Mouse (Mus musculus): ENCODE measurements around the gene Pdcl. TPM values are rescaled to one million over a fixed set of nuclear protein-coding genes. Genes with fewer than 3 reads are reported as not detected.

Pdcl gene
- polyA plus RNA-seq (2014; fragmentation: Nextera tagmentation; extraction: Ambion mirVana): 47.1 and 52.5 TPM in 2 replicates

GRCm38 (mm10) chr2:37358633-37359540 lies at the start of gene Pdcl:
Gene Pdcl, minus strand, starts transcription at chr2:37359332.
- DNase-seq (peak; percentile 96), ATAC-seq (ENCODE audit: insufficient read depth) (peak; percentile 100)
- H3K9me3 ChIP-seq (ENCODE audit: low read depth, low read length): no peaks in the 10 kb centered on the region
- H3K27me3 ChIP-seq (ENCODE audit: insufficient read depth, low read length): no peaks in the 10 kb centered on the region
- peaks cover 4% of the 10 kb centered on the region; the same call in 1 of the 2 replicates for H3K4me1 ChIP-seq (ENCODE audit: insufficient read depth)
- peak within 1 kb of the TSS; percentile 82 for H3K4me2 ChIP-seq
- peak within 1 kb of the TSS; percentile 68 for H3K4me3 ChIP-seq (ENCODE audit: low read depth, low read length)
- under 1% methylated on average over 42 of the region's 42 CpGs for WGBS
- H3K27ac ChIP-seq (ENCODE audit: low read depth): peak within 1 kb of the TSS; percentile 99
- H3K9ac ChIP-seq: peak within 1 kb of the TSS; percentile 73
- peaks cover 30% of the 10 kb centered on the region for H3K36me3 ChIP-seq (ENCODE audit: insufficient read depth)
- no peak for TF ChIP-seq CTCF (IDR thresholded peaks at IDR 0.05; ENCODE audit: low read depth)

GRCm38 (mm10) chr2:37395539-37395938 lies 36.4 kb upstream of the Pdcl start:
- H3K9ac ChIP-seq: no peak overlapping the region
- H3K4me1 ChIP-seq (ENCODE audit: insufficient read depth): no peaks in the 10 kb centered on the region
- H3K4me3 ChIP-seq (ENCODE audit: low read depth, low read length): no peak overlapping the region
- H3K27ac ChIP-seq (ENCODE audit: low read depth): no peak overlapping the region
- no peak overlapping the region for H3K4me2 ChIP-seq
- 0 out of 2 replicates have a peak, but pooled peaks have one; percentile 12 for TF ChIP-seq CTCF (IDR thresholded peaks at IDR 0.05; ENCODE audit: low read depth)
- peaks cover 51% of the 10 kb centered on the region for H3K36me3 ChIP-seq (ENCODE audit: insufficient read depth)
- no peaks in the 10 kb centered on the region for H3K27me3 ChIP-seq (ENCODE audit: insufficient read depth, low read length)
- peak; percentile 10 for DNase-seq
- H3K9me3 ChIP-seq (ENCODE audit: low read depth, low read length): no peaks in the 10 kb centered on the region
- WGBS: 53% methylated on average over 1 of the region's 1 CpGs
- no peak for ATAC-seq (ENCODE audit: insufficient read depth)

- Histone ChIP-seq H3K9ac (no peak overlapping the region), H3K36me3 (ENCODE audit: insufficient read depth) (peaks cover 51% of the 10 kb centered on the region), H3K9me3 (ENCODE audit: low read depth, low read length) (no peaks in the 10 kb centered on the region), H3K4me1 (ENCODE audit: insufficient read depth) (no peaks in the 10 kb centered on the region), H3K4me2 (no peak overlapping the region), H3K27ac (ENCODE audit: low read depth) (no peak overlapping the region), H3K27me3 (ENCODE audit: insufficient read depth, low read length) (no peaks in the 10 kb centered on the region), H3K4me3 (ENCODE audit: low read depth, low read length) (no peak overlapping the region)
- DNase-seq: no peak
- ATAC-seq (ENCODE audit: insufficient read depth): no peak
- WGBS: 93% methylated on average over 9 of the region's 9 CpGs
- TF ChIP-seq CTCF (IDR thresholded peaks at IDR 0.05; ENCODE audit: low read depth): no peak
These were observed 23.8 kb upstream of the Pdcl start for GRCm38 (mm10) chr2:37382921-37383320.

- ATAC-seq (ENCODE audit: insufficient read depth) (no peak), DNase-seq (peak; percentile 76)
- no peaks in the 10 kb centered on the region for H3K4me1 ChIP-seq (ENCODE audit: insufficient read depth)
- H3K4me2 ChIP-seq: no peak overlapping the region
- peaks cover 63% of the 10 kb centered on the region for H3K36me3 ChIP-seq (ENCODE audit: insufficient read depth)
- no peak overlapping the region for H3K9ac ChIP-seq
- no peak overlapping the region for H3K4me3 ChIP-seq (ENCODE audit: low read depth, low read length)
- WGBS: 64% methylated on average over 2 of the region's 2 CpGs
- peak; percentile 67 for TF ChIP-seq CTCF (IDR thresholded peaks at IDR 0.05; ENCODE audit: low read depth)
- no peak overlapping the region for H3K27ac ChIP-seq (ENCODE audit: low read depth)
- H3K9me3 ChIP-seq (ENCODE audit: low read depth, low read length): no peaks in the 10 kb centered on the region
- H3K27me3 ChIP-seq (ENCODE audit: insufficient read depth, low read length): no peaks in the 10 kb centered on the region
These were observed 21.1 kb upstream of the Pdcl start for GRCm38 (mm10) chr2:37380189-37380588.

GRCm38 (mm10) chr2:37376018-37376417 lies 16.9 kb upstream of the Pdcl start:
- WGBS: 97% methylated on average over 1 of the region's 1 CpGs
- Histone ChIP-seq H3K4me3 (ENCODE audit: low read depth, low read length) (no peak overlapping the region), H3K27me3 (ENCODE audit: insufficient read depth, low read length) (no peaks in the 10 kb centered on the region), H3K9ac (no peak overlapping the region), H3K9me3 (ENCODE audit: low read depth, low read length) (no peaks in the 10 kb centered on the region), H3K36me3 (ENCODE audit: insufficient read depth) (peaks cover 53% of the 10 kb centered on the region), H3K4me2 (no peak overlapping the region), H3K27ac (ENCODE audit: low read depth) (no peak overlapping the region), H3K4me1 (ENCODE audit: insufficient read depth) (no peaks in the 10 kb centered on the region)
- TF ChIP-seq CTCF (IDR thresholded peaks at IDR 0.05; ENCODE audit: low read depth): no peak
- no peak for DNase-seq
- no peak for ATAC-seq (ENCODE audit: insufficient read depth)

- H3K4me2 ChIP-seq: no peak overlapping the region
- DNase-seq (no peak), ATAC-seq (ENCODE audit: insufficient read depth) (no peak)
These were observed 11.5 kb upstream of the Pdcl start for GRCm38 (mm10) chr2:37370651-37371050.

GRCm38 (mm10) chr2:37359908-37360307 lies 776 bp upstream of the Pdcl start:
- H3K36me3 ChIP-seq (ENCODE audit: insufficient read depth): peaks cover 22% of the 10 kb centered on the region

More at GRCm38 (mm10) chr2:37370651-37371050, 11.5 kb upstream of the Pdcl start:
- no peaks in the 10 kb centered on the region for H3K4me1 ChIP-seq (ENCODE audit: insufficient read depth)
- no peak for TF ChIP-seq CTCF (IDR thresholded peaks at IDR 0.05; ENCODE audit: low read depth)
- H3K9me3 ChIP-seq (ENCODE audit: low read depth, low read length): no peaks in the 10 kb centered on the region
- no peaks in the 10 kb centered on the region for H3K27me3 ChIP-seq (ENCODE audit: insufficient read depth, low read length)
- no peak overlapping the region for H3K27ac ChIP-seq (ENCODE audit: low read depth)
- H3K36me3 ChIP-seq (ENCODE audit: insufficient read depth): peaks cover 24% of the 10 kb centered on the region
- no peak overlapping the region for H3K9ac ChIP-seq
- no peak overlapping the region for H3K4me3 ChIP-seq (ENCODE audit: low read depth, low read length)
- WGBS: 84% methylated on average over 2 of the region's 2 CpGs

More at GRCm38 (mm10) chr2:37359908-37360307, 776 bp upstream of the Pdcl start:
- no peak for DNase-seq
- no peak overlapping the region for H3K27ac ChIP-seq (ENCODE audit: low read depth)
- H3K4me3 ChIP-seq (ENCODE audit: low read depth, low read length): peak overlapping the region; percentile 68; the same call in 1 of the 2 replicates
- peaks cover 4% of the 10 kb centered on the region; the same call in 1 of the 2 replicates for H3K4me1 ChIP-seq (ENCODE audit: insufficient read depth)
- H3K9ac ChIP-seq: no peak overlapping the region
- TF ChIP-seq CTCF (IDR thresholded peaks at IDR 0.05; ENCODE audit: low read depth): no peak
- H3K27me3 ChIP-seq (ENCODE audit: insufficient read depth, low read length): no peaks in the 10 kb centered on the region
- no peak for ATAC-seq (ENCODE audit: insufficient read depth)
- no peaks in the 10 kb centered on the region for H3K9me3 ChIP-seq (ENCODE audit: low read depth, low read length)
- 89% methylated on average over 2 of the region's 2 CpGs for WGBS
- H3K4me2 ChIP-seq: peak overlapping the region; percentile 82
